Mouse (Mus musculus) gastrocnemius, postnatal 4 days (tissue): ENCODE data around the gene Ugt1a6a. TPM values are rescaled to one million over a fixed set of nuclear protein-coding genes. Genes with fewer than 3 reads are reported as not detected.
A peak's percentile ranks its signal among the peaks of the same experiment; 100 is the strongest.

Source experiments
- DNase-seq, 2 experiments: peaks; one replicate each; pipeline ENCODE4 v3.0.0; 2021 to 2022; ENCODE audit warnings: low spot score in 2 of 2, mixed read lengths in 2 of 2
- total RNA-seq, 2 experiments: library from RNA; stranded (reverse); gene quantifications; 2 replicates each; pipeline ENCODE4 v1.2.3; 2021

Gene Ugt1a6a
- total RNA-seq, 2 experiments from 2014 or later = 1.9 to 2.0 TPM

- DNase-seq = peak in 1 of 2 experiments; percentile 52
Measured at GRCm38 (mm10) chr1:88262961-88263360, 128.4 kb downstream of the Ugt1a6a start.

DNA sequence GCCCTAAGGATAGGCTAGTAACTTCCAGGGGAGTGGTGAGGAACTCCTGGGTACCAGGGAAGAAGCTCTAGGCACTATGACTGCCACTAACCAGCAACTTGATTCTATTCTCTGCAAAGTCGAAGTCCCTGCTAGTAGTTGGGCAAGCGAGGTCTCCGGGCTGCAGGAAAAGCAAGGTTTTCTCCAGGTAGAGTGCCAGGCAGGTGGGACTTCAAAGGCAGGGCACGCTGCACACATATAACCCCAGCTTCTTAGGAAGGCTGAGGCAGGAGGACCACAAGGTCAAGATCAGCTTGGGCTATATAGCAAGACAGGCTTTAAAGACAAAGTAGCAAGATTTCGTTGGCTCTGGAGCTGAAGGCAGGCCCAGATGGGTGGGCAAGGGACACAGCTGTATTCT, 129.2 kb downstream of the Ugt1a6a start:
- DNase-seq = no peak

- DNase-seq = no peak
Measured at GRCm38 (mm10) chr1:88264237-88264868, 129.7 kb downstream of the Ugt1a6a start.

GRCm38 (mm10) chr1:88264869-88265240, 130.2 kb downstream of the Ugt1a6a start:
- peak in 1 of 2 experiments; percentile 53 for DNase-seq

- DNase-seq = no peak
Measured at GRCm38 (mm10) chr1:88266123-88266522, 131.5 kb downstream of the Ugt1a6a start.

- DNase-seq = no peak
Measured at GRCm38 (mm10) chr1:88267489-88267888, 132.9 kb downstream of the Ugt1a6a start.

- no peak for DNase-seq
Measured at GRCm38 (mm10) chr1:88268070-88268469, 133.5 kb downstream of the Ugt1a6a start.

Other genes starting within 250 kb of the Ugt1a6a start
- gene Usp40, start 126.3 kb upstream of the Ugt1a6a start, total RNA-seq = 10 to 100 TPM; 22.8 to 26.0 TPM
- gene Ugt1a10, start 79.4 kb upstream of the Ugt1a6a start, total RNA-seq = not detected
- gene Ugt1a9, start 64.0 kb upstream of the Ugt1a6a start, total RNA-seq = not detected
- gene Ugt1a8, start 47.0 kb upstream of the Ugt1a6a start, total RNA-seq = not detected
- gene Ugt1a7c, start 39.7 kb upstream of the Ugt1a6a start, total RNA-seq = 1 to 10 TPM; 2.4 to 3.0 TPM
- 1 to 10 TPM in 1 of 2 experiments, under 1 TPM in 1; 0.81 to 1.5 TPM for gene Ugt1a6b, start 31.6 kb upstream of the Ugt1a6a start, total RNA-seq
- under 1 TPM in 1 of 2 experiments, not detected in 1; 0.27 TPM for gene Ugt1a5, start 31.2 kb downstream of the Ugt1a6a start, total RNA-seq
- gene Ugt1a2, start 65.8 kb downstream of the Ugt1a6a start, total RNA-seq = not detected
- 1 to 10 TPM; 3.8 to 4.9 TPM for gene Dnajb3, start 71.0 kb downstream of the Ugt1a6a start, total RNA-seq
- 1 to 10 TPM in 1 of 2 experiments, under 1 TPM in 1; 0.12 to 1.3 TPM for gene Ugt1a1, start 77.2 kb downstream of the Ugt1a6a start, total RNA-seq
- gene Mroh2a, start 92.2 kb downstream of the Ugt1a6a start, total RNA-seq = under 1 TPM in 1 of 2 experiments, not detected in 1; 0.13 TPM
- 10 to 100 TPM; 80.5 to 88.1 TPM for gene Hjurp, start 142.8 kb downstream of the Ugt1a6a start, total RNA-seq
- gene Trpm8, start 142.9 kb downstream of the Ugt1a6a start, total RNA-seq = not detected